Mouse (Mus musculus) midbrain, embryonic 14.5 days (tissue): Measurements from ENCODE around the gene Gys1. TPM values are rescaled to one million over a fixed set of nuclear protein-coding genes. Genes with fewer than 3 reads are reported as not detected.
"Not testable (repeated sequence)": the region's sequence is repeated elsewhere in the genome, so short reads cannot be mapped to it uniquely, and the experiment has no call there.

ENCODE experiments used
- ATAC-seq: fragments of 200-750 bp; cut with Nextera tagmentation; 2 replicates; pipeline ENCODE4 v1.8.0; 2017; ENCODE audit warnings: moderate number of reproducible peaks, moderate library complexity; ENCODE audit not compliant: low FRiP score, low TSS enrichment
- DNase-seq: peaks from one replicate; pipeline ENCODE4 v3.0.0-alpha.2; 2015
- H3K27ac ChIP-seq: fragments of 300-500 bp; sonication (generic); replicated peaks from 2 replicates; pipeline ENCODE4 v1.5.1; 2014; ENCODE audit warnings: mild to moderate bottlenecking, low read depth, low read length, moderate library complexity
- H3K27me3 ChIP-seq: fragments of 300-500 bp; sonication (generic); 2 replicates; pipeline ENCODE4 v1.6.1; 2014; ENCODE audit warnings: low read length, control low read depth, mixed read lengths; ENCODE audit not compliant: control insufficient read depth, insufficient read depth
- H3K36me3 ChIP-seq: fragments of 300-500 bp; sonication (generic); 2 replicates; pipeline ENCODE4 v1.6.1; 2014; ENCODE audit warnings: low read length, control low read depth; ENCODE audit not compliant: control insufficient read depth, insufficient read depth
- H3K4me1 ChIP-seq: fragments of 300-500 bp; sonication (generic); 2 replicates; pipeline ENCODE4 v1.6.1; 2014; ENCODE audit warnings: mild to moderate bottlenecking, antibody characterized with exemption, low read length, control low read depth; ENCODE audit not compliant: control insufficient read depth, insufficient read depth
- H3K4me2 ChIP-seq: fragments of 300-500 bp; sonication (generic); 2 replicates; pipeline ENCODE4 v1.6.1; 2014; ENCODE audit warnings: mild to moderate bottlenecking, low read length, moderate library complexity
- H3K4me3 ChIP-seq: fragments of 300-500 bp; sonication (generic); replicated peaks from 2 replicates; pipeline ENCODE4 v1.5.1; 2014; ENCODE audit warnings: low read depth, low read length
- H3K9ac ChIP-seq: fragments of 300-500 bp; sonication (generic); replicated peaks from 2 replicates; pipeline ENCODE4 v1.6.1; 2014; ENCODE audit warnings: mild to moderate bottlenecking, low read length, moderate library complexity
- H3K9me3 ChIP-seq: fragments of 300-500 bp; sonication (generic); 2 replicates; pipeline ENCODE4 v1.6.1; 2016; ENCODE audit warnings: low read length, control low read depth, mixed read lengths; ENCODE audit not compliant: control insufficient read depth
- WGBS: fragments of 180-500 bp; shearing (Covaris S2); extraction: QIAGEN DNeasy Blood & Tissue Kit; methylation state at CpG from one replicate; pipeline ENCODE4 v1.1.7; 2014; 5-methylcytosine and 5-hydroxymethylcytosine counted together
- polyA plus RNA-seq: library from polyadenylated mRNA; unstranded; fragments of >200 nt; fragmentation: Nextera tagmentation; extraction: Ambion mirVana; gene quantifications from 2 replicates; pipeline ENCODE4 v1.2.1, GENCODE M21; 2014

Gys1 gene
- polyA plus RNA-seq, 1 experiment from 2014 or later = 15.5 TPM

GRCm38 (mm10) chr7:45477003-45477402, 42.4 kb downstream of the Gys1 start:
- Histone ChIP-seq H3K9me3 (no peaks in the 10 kb centered on the region), H3K36me3 (no peaks in the 10 kb centered on the region), H3K27me3 (no peaks in the 10 kb centered on the region), H3K4me1 (no peaks in the 10 kb centered on the region), H3K9ac (no peak overlapping the region), H3K27ac (no peak overlapping the region), H3K4me2 (no peak overlapping the region), H3K4me3 (no peak overlapping the region)
- ATAC-seq (no peak), DNase-seq (peak; percentile 86)
- 13% methylated on average over 3 of the region's 3 CpGs for WGBS

GRCm38 (mm10) chr7:45478774-45479173, 44.1 kb downstream of the Gys1 start:
- WGBS = 93% methylated on average over 7 of the region's 7 CpGs
- no peak for DNase-seq
- no peaks in the 10 kb centered on the region for H3K4me1 ChIP-seq

GRCm38 (mm10) chr7:45480310-45480709, 45.7 kb downstream of the Gys1 start:
- ATAC-seq, H3K4me1 ChIP-seq, DNase-seq, H3K4me3 ChIP-seq, H3K9me3 ChIP-seq, H3K36me3 ChIP-seq, H3K27ac ChIP-seq, H3K27me3 ChIP-seq, H3K4me2 ChIP-seq, H3K9ac ChIP-seq: not testable (repeated sequence)
- WGBS = 79% methylated on average over 3 of the region's 4 CpGs

More at GRCm38 (mm10) chr7:45478774-45479173, 44.1 kb downstream of the Gys1 start:
- Histone ChIP-seq H3K27me3 (no peaks in the 10 kb centered on the region), H3K9me3 (no peaks in the 10 kb centered on the region), H3K4me2 (no peak overlapping the region), H3K27ac (no peak overlapping the region), H3K9ac (no peak overlapping the region), H3K36me3 (no peaks in the 10 kb centered on the region), H3K4me3 (no peak overlapping the region)
- no peak for ATAC-seq

GRCm38 (mm10) chr7:45481374-45481927, 46.8 kb downstream of the Gys1 start, which contains the start of gene Tulp2:
Gene Tulp2 (plus strand): TSS chr7:45481877.
- no peak within 1 kb of the TSS for H3K4me3 ChIP-seq
- H3K27ac ChIP-seq = no peak within 1 kb of the TSS
- H3K36me3 ChIP-seq = no peaks in the 10 kb centered on the region
- H3K27me3 ChIP-seq = no peaks in the 10 kb centered on the region
- no peak within 1 kb of the TSS for H3K4me2 ChIP-seq
- H3K9ac ChIP-seq = no peak within 1 kb of the TSS
- no peaks in the 10 kb centered on the region for H3K4me1 ChIP-seq
- 55% methylated on average over 15 of the region's 15 CpGs for WGBS
- ATAC-seq = peak; percentile 34; the same call in 1 of the 2 replicates
- peak; percentile 85 for DNase-seq
- H3K9me3 ChIP-seq = no peaks in the 10 kb centered on the region

GRCm38 (mm10) chr7:45482166-45482565, 47.5 kb downstream of the Gys1 start:
- H3K9me3 ChIP-seq = no peaks in the 10 kb centered on the region
- H3K4me2 ChIP-seq = no peak overlapping the region
- H3K9ac ChIP-seq = no peak overlapping the region
- H3K27ac ChIP-seq = no peak overlapping the region
- DNase-seq (no peak), ATAC-seq (no peak)
- 98% methylated on average over 1 of the region's 1 CpGs for WGBS
- no peaks in the 10 kb centered on the region for H3K36me3 ChIP-seq
- H3K4me3 ChIP-seq = no peak overlapping the region
- H3K27me3 ChIP-seq = no peaks in the 10 kb centered on the region
- H3K4me1 ChIP-seq = no peaks in the 10 kb centered on the region

- not testable (repeated sequence) for H3K36me3 ChIP-seq, ATAC-seq, H3K9me3 ChIP-seq, H3K4me3 ChIP-seq, H3K27me3 ChIP-seq, DNase-seq, H3K27ac ChIP-seq, H3K9ac ChIP-seq, H3K4me2 ChIP-seq, H3K4me1 ChIP-seq
- WGBS = 94% methylated on average over 5 of the region's 5 CpGs
These were observed 50.3 kb downstream of the Gys1 start for GRCm38 (mm10) chr7:45484985-45485384.

- H3K36me3 ChIP-seq = no peaks in the 10 kb centered on the region
- H3K27ac ChIP-seq = no peak overlapping the region
- H3K9ac ChIP-seq = no peak overlapping the region
- H3K9me3 ChIP-seq = no peaks in the 10 kb centered on the region
- H3K27me3 ChIP-seq = no peaks in the 10 kb centered on the region
- H3K4me1 ChIP-seq = 0 out of 2 replicates have a peak, but pooled peaks cover 9% of the 10 kb centered on the region
- ATAC-seq (no peak), DNase-seq (no peak)
- 89% methylated on average over 7 of the region's 7 CpGs for WGBS
- no peak overlapping the region for H3K4me2 ChIP-seq
- no peak overlapping the region for H3K4me3 ChIP-seq
These were observed 51.5 kb downstream of the Gys1 start for GRCm38 (mm10) chr7:45486158-45486557.

- no peak within 1 kb of the TSS for H3K9ac ChIP-seq
- H3K9me3 ChIP-seq = no peaks in the 10 kb centered on the region
- ATAC-seq (no peak), DNase-seq (no peak)
- H3K4me2 ChIP-seq = peak within 1 kb of the TSS; percentile 56
- no peak within 1 kb of the TSS for H3K27ac ChIP-seq
- 0 out of 2 replicates have a peak, but pooled peaks cover 9% of the 10 kb centered on the region for H3K4me1 ChIP-seq
- 84% methylated on average over 12 of the region's 12 CpGs for WGBS
- H3K4me3 ChIP-seq = peak within 1 kb of the TSS; percentile 34; the same call in 1 of the 2 replicates
- H3K27me3 ChIP-seq = no peaks in the 10 kb centered on the region
- H3K36me3 ChIP-seq = no peaks in the 10 kb centered on the region
These were observed 52.2 kb downstream of the Gys1 start, which contains the start of gene Gm45808 for GRCm38 (mm10) chr7:45486761-45487415. Gene Gm45808 (minus strand): TSS chr7:45486811.

- WGBS = 15% methylated on average over 11 of the region's 11 CpGs
- DNase-seq = peak; percentile 59
- ATAC-seq = peak; percentile 62; the same call in 1 of the 2 replicates
These were observed 53.2 kb downstream of the Gys1 start for GRCm38 (mm10) chr7:45487861-45488292.

More at GRCm38 (mm10) chr7:45487861-45488292, 53.2 kb downstream of the Gys1 start:
- Histone ChIP-seq H3K9ac (peak overlapping the region; percentile 57), H3K4me1 (0 out of 2 replicates have a peak, but pooled peaks cover 9% of the 10 kb centered on the region), H3K27ac (peak overlapping the region; percentile 83), H3K36me3 (peaks cover 7% of the 10 kb centered on the region), H3K4me2 (peak overlapping the region; percentile 56), H3K27me3 (no peaks in the 10 kb centered on the region), H3K9me3 (no peaks in the 10 kb centered on the region), H3K4me3 (peak overlapping the region; percentile 34)
